Mouse (Mus musculus) embryonic facial prominence, embryonic 14.5 days (tissue): Measurements from ENCODE around the gene Ssbp3. TPM values are rescaled to one million over a fixed set of nuclear protein-coding genes. Genes with fewer than 3 reads are reported as not detected.
A peak's percentile ranks its signal among the peaks of the same experiment; 100 is the strongest.

ENCODE experiments used
- ATAC-seq: fragments of 200-750 bp; cut with Nextera tagmentation; 2 replicates; pipeline ENCODE4 v1.8.0; 2017; ENCODE audit warnings: low read depth, moderate number of reproducible peaks, moderate TSS enrichment
- DNase-seq: peaks from one replicate; pipeline ENCODE4 v3.0.0-alpha.2; 2015; ENCODE audit warnings: low spot score
- H3K27ac ChIP-seq: fragments of 300-500 bp; sonication (generic); replicated peaks from 2 replicates; pipeline ENCODE4 v1.5.1; 2014; ENCODE audit warnings: low read depth, mild to moderate bottlenecking, low read length, moderate library complexity
- H3K27me3 ChIP-seq: fragments of 300-500 bp; sonication (generic); replicated peaks from 2 replicates; pipeline ENCODE4 v1.6.1; 2014; ENCODE audit warnings: low read length; ENCODE audit not compliant: control insufficient read depth, insufficient read depth
- H3K36me3 ChIP-seq: fragments of 300-500 bp; sonication (generic); 2 replicates; pipeline ENCODE4 v1.6.1; 2014; ENCODE audit warnings: low read length, mixed read lengths; ENCODE audit not compliant: control insufficient read depth, insufficient read depth
- H3K4me1 ChIP-seq: fragments of 300-500 bp; sonication (generic); 2 replicates; pipeline ENCODE4 v1.6.1; 2014; ENCODE audit warnings: antibody characterized with exemption, low read length; ENCODE audit not compliant: control insufficient read depth, insufficient read depth
- H3K4me2 ChIP-seq: fragments of 300-500 bp; sonication (generic); 2 replicates; pipeline ENCODE4 v1.6.1; 2014; ENCODE audit warnings: low read depth, mild to moderate bottlenecking, low read length, moderate library complexity, mixed read lengths
- H3K4me3 ChIP-seq: fragments of 300-500 bp; sonication (generic); 2 replicates; pipeline ENCODE4 v1.5.1; 2014; ENCODE audit warnings: low read depth, mild to moderate bottlenecking, low read length
- H3K9ac ChIP-seq: fragments of 300-500 bp; sonication (generic); 2 replicates; pipeline ENCODE4 v1.6.1; 2014; ENCODE audit warnings: low read depth, mild to moderate bottlenecking, low read length, moderate library complexity, mixed read lengths
- H3K9me3 ChIP-seq: fragments of 300-500 bp; sonication (generic); 2 replicates; pipeline ENCODE4 v1.6.1; 2016; ENCODE audit warnings: low read length; ENCODE audit not compliant: control insufficient read depth
- WGBS: fragments of 180-500 bp; shearing (Covaris S2); extraction: QIAGEN DNeasy Blood & Tissue Kit; methylation state at CpG from one replicate; pipeline ENCODE4 v1.1.7; 2014; 5-methylcytosine and 5-hydroxymethylcytosine counted together
- polyA plus RNA-seq: library from polyadenylated mRNA; unstranded; fragments of >200 nt; fragmentation: Nextera tagmentation; extraction: Ambion mirVana; gene quantifications from 2 replicates; pipeline ENCODE4 v1.2.1, GENCODE M21; 2014

Ssbp3 gene
- polyA plus RNA-seq, 1 experiment from 2014 or later: 72.9 TPM

- 28% methylated on average over 2 of the region's 2 CpGs for WGBS
- Histone ChIP-seq H3K4me3 (no peak overlapping the region), H3K9me3 (no peaks in the 10 kb centered on the region), H3K27ac (no peak overlapping the region), H3K4me1 (peaks cover 25% of the 10 kb centered on the region), H3K9ac (no peak overlapping the region), H3K27me3 (no peaks in the 10 kb centered on the region), H3K36me3 (peaks cover 52% of the 10 kb centered on the region), H3K4me2 (no peak overlapping the region)
- ATAC-seq (no peak), DNase-seq (no peak)
Observed at GRCm38 (mm10) chr4:106935583-106935935, 25.1 kb downstream of the Ssbp3 start.

- DNase-seq (no peak), ATAC-seq (no peak)
- Histone ChIP-seq H3K4me1 (peaks cover 29% of the 10 kb centered on the region), H3K4me2 (no peak overlapping the region), H3K36me3 (peaks cover 52% of the 10 kb centered on the region), H3K27me3 (no peaks in the 10 kb centered on the region), H3K4me3 (no peak overlapping the region), H3K9ac (no peak overlapping the region), H3K9me3 (no peaks in the 10 kb centered on the region), H3K27ac (peak overlapping the region; percentile 50; the same call in 1 of the 2 replicates)
- 47% methylated on average over 3 of the region's 3 CpGs for WGBS
Observed at GRCm38 (mm10) chr4:106936041-106936440, 25.5 kb downstream of the Ssbp3 start.

GRCm38 (mm10) chr4:106936741-106937140 lies 26.2 kb downstream of the Ssbp3 start:
- Histone ChIP-seq H3K4me3 (no peak overlapping the region), H3K9ac (no peak overlapping the region), H3K9me3 (no peaks in the 10 kb centered on the region), H3K27me3 (no peaks in the 10 kb centered on the region), H3K36me3 (peaks cover 46% of the 10 kb centered on the region), H3K27ac (peak overlapping the region; percentile 50; the same call in 1 of the 2 replicates), H3K4me2 (no peak overlapping the region), H3K4me1 (peaks cover 36% of the 10 kb centered on the region)
- WGBS: 34% methylated on average over 8 of the region's 8 CpGs
- ATAC-seq (peak; percentile 12; the same call in 1 of the 2 replicates), DNase-seq (peak; percentile 55)

GRCm38 (mm10) chr4:106938506-106939222 lies 28.2 kb downstream of the Ssbp3 start:
- H3K4me1 ChIP-seq: peaks cover 43% of the 10 kb centered on the region
- ATAC-seq: no peak

GRCm38 (mm10) chr4:106939223-106939918 lies 28.9 kb downstream of the Ssbp3 start:
- DNase-seq (peak; percentile 90), ATAC-seq (peak; percentile 37; the same call in 1 of the 2 replicates)
- Histone ChIP-seq H3K36me3 (peaks cover 38% of the 10 kb centered on the region; the same call in 1 of the 2 replicates), H3K4me2 (no peak overlapping the region), H3K4me3 (no peak overlapping the region), H3K9ac (no peak overlapping the region), H3K27ac (peak overlapping the region; percentile 42; the same call in 1 of the 2 replicates), H3K4me1 (peaks cover 43% of the 10 kb centered on the region), H3K9me3 (no peaks in the 10 kb centered on the region), H3K27me3 (no peaks in the 10 kb centered on the region)
- 15% methylated on average over 6 of the region's 6 CpGs for WGBS

More at GRCm38 (mm10) chr4:106938506-106939222, 28.2 kb downstream of the Ssbp3 start:
- Histone ChIP-seq H3K36me3 (peaks cover 41% of the 10 kb centered on the region; the same call in 1 of the 2 replicates), H3K27me3 (no peaks in the 10 kb centered on the region), H3K9ac (no peak overlapping the region), H3K9me3 (no peaks in the 10 kb centered on the region), H3K27ac (peak overlapping the region; percentile 39; the same call in 1 of the 2 replicates), H3K4me2 (no peak overlapping the region), H3K4me3 (no peak overlapping the region)
- 58% methylated on average over 8 of the region's 8 CpGs for WGBS
- DNase-seq: no peak

- WGBS: 62% methylated on average over 4 of the region's 4 CpGs
- Histone ChIP-seq H3K4me1 (peaks cover 39% of the 10 kb centered on the region), H3K27ac (0 out of 2 replicates have a peak overlapping the region, but pooled peaks have one; percentile 42), H3K36me3 (peaks cover 33% of the 10 kb centered on the region; the same call in 1 of the 2 replicates), H3K27me3 (no peaks in the 10 kb centered on the region), H3K4me2 (no peak overlapping the region), H3K9ac (no peak overlapping the region), H3K9me3 (no peaks in the 10 kb centered on the region), H3K4me3 (no peak overlapping the region)
- ATAC-seq (no peak), DNase-seq (no peak)
Observed at GRCm38 (mm10) chr4:106939919-106940227, 29.4 kb downstream of the Ssbp3 start.

GRCm38 (mm10) chr4:106940945-106941344 lies 30.4 kb downstream of the Ssbp3 start:
- peaks cover 26% of the 10 kb centered on the region; the same call in 1 of the 2 replicates for H3K36me3 ChIP-seq
- no peaks in the 10 kb centered on the region for H3K27me3 ChIP-seq
- no peaks in the 10 kb centered on the region for H3K9me3 ChIP-seq
- peaks cover 42% of the 10 kb centered on the region for H3K4me1 ChIP-seq
- no peak overlapping the region for H3K27ac ChIP-seq
- no peak overlapping the region for H3K4me3 ChIP-seq
- no peak for ATAC-seq
- no peak overlapping the region for H3K9ac ChIP-seq
- WGBS: 59% methylated on average over 6 of the region's 6 CpGs
- no peak overlapping the region for H3K4me2 ChIP-seq
- no peak for DNase-seq

GRCm38 (mm10) chr4:106941475-106941874 lies 31.0 kb downstream of the Ssbp3 start:
- H3K27ac ChIP-seq: no peak overlapping the region
- H3K9ac ChIP-seq: 0 out of 2 replicates have a peak overlapping the region, but pooled peaks have one; percentile 12
- peaks cover 47% of the 10 kb centered on the region for H3K4me1 ChIP-seq
- no peak for DNase-seq
- H3K4me2 ChIP-seq: no peak overlapping the region
- peaks cover 26% of the 10 kb centered on the region; the same call in 1 of the 2 replicates for H3K36me3 ChIP-seq
- no peaks in the 10 kb centered on the region for H3K27me3 ChIP-seq
- no peaks in the 10 kb centered on the region for H3K9me3 ChIP-seq
- no peak overlapping the region for H3K4me3 ChIP-seq
- ATAC-seq: no peak
